Mouse (Mus musculus) liver, embryonic 18 days (tissue): ENCODE data around the gene H2-Q1. TPM values are rescaled to one million over a fixed set of nuclear protein-coding genes. Genes with fewer than 3 reads are reported as not detected.

Source experiments
- polyA plus RNA-seq: library from polyadenylated mRNA; depleted of rRNA; stranded (reverse); fragments of >200 nt; gene quantifications from 2 replicates; pipeline ENCODE4 v1.2.3, GENCODE M21; 2012; rRNA removed

H2-Q1 gene
- polyA plus RNA-seq = 0.06 TPM in 2 replicates

GRCm38 (mm10) chr17:35320327-35321081, at the start of gene H2-Q1:
H2-Q1 (plus strand) TSS chr17:35320405.

GRCm38 (mm10) chr17:35342071-35342671, 22.0 kb downstream of the H2-Q1 start, which contains the start of gene H2-Q2:
H2-Q2 (plus strand) TSS chr17:35342242.

Other genes starting within 250 kb of the H2-Q1 start
- gene Ly6g6e, start 243.5 kb upstream of the H2-Q1 start, polyA plus RNA-seq = 0.28 and 0.30 TPM in 2 replicates
- gene Ly6g6d, start 242.3 kb upstream of the H2-Q1 start, polyA plus RNA-seq = 0.71 and 0.79 TPM in 2 replicates
- 4.7 and 4.8 TPM in 2 replicates for gene Ly6g6f, start 234.8 kb upstream of the H2-Q1 start, polyA plus RNA-seq
- 32.1 and 32.4 TPM in 2 replicates for gene Abhd16a, start 231.1 kb upstream of the H2-Q1 start, polyA plus RNA-seq
- gene Ly6g5c, start 212.1 kb upstream of the H2-Q1 start, polyA plus RNA-seq = not detected in 2 replicates
- 0.46 and 0.64 TPM in 2 replicates for gene Ly6g5b, start 205.0 kb upstream of the H2-Q1 start, polyA plus RNA-seq
- 8.0 and 8.7 TPM in 2 replicates for gene Gpank1, start 198.9 kb upstream of the H2-Q1 start, polyA plus RNA-seq
- gene Csnk2b, start 198.4 kb upstream of the H2-Q1 start, polyA plus RNA-seq = 84.1 and 85.2 TPM in 2 replicates
- gene D17H6S53E, start 194.0 kb upstream of the H2-Q1 start, polyA plus RNA-seq = 1.8 and 2.0 TPM in 2 replicates
- gene Apom, start 188.4 kb upstream of the H2-Q1 start, polyA plus RNA-seq = 464 and 524 TPM in 2 replicates
- 37.8 and 48.6 TPM in 2 replicates for gene Bag6, start 185.2 kb upstream of the H2-Q1 start, polyA plus RNA-seq
- 42.6 and 57.5 TPM in 2 replicates for gene Prrc2a, start 155.5 kb upstream of the H2-Q1 start, polyA plus RNA-seq
- 10.5 and 12.9 TPM in 2 replicates for gene Aif1, start 144.3 kb upstream of the H2-Q1 start, polyA plus RNA-seq
- 69.9 and 71.0 TPM in 2 replicates for gene Lst1, start 132.0 kb upstream of the H2-Q1 start, polyA plus RNA-seq
- gene Ltb, start 126.0 kb upstream of the H2-Q1 start, polyA plus RNA-seq = 5.2 and 5.9 TPM in 2 replicates
- gene Tnf, start 118.4 kb upstream of the H2-Q1 start, polyA plus RNA-seq = 1.4 TPM in 2 replicates
- gene Lta, start 115.1 kb upstream of the H2-Q1 start, polyA plus RNA-seq = 0.06 TPM in 1 of 2 replicates, not detected in the other
- gene Gm16181, start 99.6 kb upstream of the H2-Q1 start, polyA plus RNA-seq = 0.08 and 0.26 TPM in 2 replicates
- 2.0 and 2.3 TPM in 2 replicates for gene Atp6v1g2, start 86.7 kb upstream of the H2-Q1 start, polyA plus RNA-seq
- gene Nfkbil1, start 84.6 kb upstream of the H2-Q1 start, polyA plus RNA-seq = 5.1 and 5.4 TPM in 2 replicates
- 170 and 199 TPM in 2 replicates for gene Ddx39b, start 78.7 kb upstream of the H2-Q1 start, polyA plus RNA-seq
- 108 and 132 TPM in 2 replicates for gene H2-D1, start 57.7 kb upstream of the H2-Q1 start, polyA plus RNA-seq
- gene H2-Q2, start 21.8 kb downstream of the H2-Q1 start, polyA plus RNA-seq = 2.3 and 3.8 TPM in 2 replicates
- 18.2 and 23.7 TPM in 2 replicates for gene H2-Q4, start 59.2 kb downstream of the H2-Q1 start, polyA plus RNA-seq
- gene H2-Q6, start 104.4 kb downstream of the H2-Q1 start, polyA plus RNA-seq = 10.0 and 14.3 TPM in 2 replicates
- 10.8 and 12.6 TPM in 2 replicates for gene H2-Q7, start 118.8 kb downstream of the H2-Q1 start, polyA plus RNA-seq
- 479 and 528 TPM in 2 replicates for gene H2-Q10, start 149.7 kb downstream of the H2-Q1 start, polyA plus RNA-seq
- not detected in 2 replicates for gene Pou5f1, start 185.6 kb downstream of the H2-Q1 start, polyA plus RNA-seq
- gene Tcf19, start 196.4 kb downstream of the H2-Q1 start, polyA plus RNA-seq = 18.0 and 19.9 TPM in 2 replicates
- gene Cchcr1, start 196.7 kb downstream of the H2-Q1 start, polyA plus RNA-seq = 5.5 and 6.6 TPM in 2 replicates
- gene Psors1c2, start 212.8 kb downstream of the H2-Q1 start, polyA plus RNA-seq = 0.06 and 0.12 TPM in 2 replicates
- gene Cdsn, start 231.7 kb downstream of the H2-Q1 start, polyA plus RNA-seq = 0.01 TPM in 1 of 2 replicates, not detected in the other
- not detected in 2 replicates for gene 2300002M23Rik, start 247.0 kb downstream of the H2-Q1 start, polyA plus RNA-seq